Mouse (Mus musculus): ENCODE measurements around the gene Rec114. TPM values are rescaled to one million over a fixed set of nuclear protein-coding genes. Genes with fewer than 3 reads are reported as not detected.

Rec114 gene
- polyA plus RNA-seq, 1 experiment from 2014 or later: 25.9 TPM

Other genes with a start within 250 kb of the Rec114 start
- 1.4 and 1.6 TPM in 2 replicates for gene Cd276, start 188.5 kb downstream of the Rec114 start, polyA plus RNA-seq (2015; fragmentation: Nextera tagmentation; extraction: Ambion mirVana)
- gene Nptn, start 161.7 kb downstream of the Rec114 start, polyA plus RNA-seq (2015; fragmentation: Nextera tagmentation; extraction: Ambion mirVana): 85.5 and 95.0 TPM in 2 replicates
- 0.01 TPM in 1 of 2 replicates, not detected in the other for gene Hcn4, start 79.4 kb upstream of the Rec114 start, polyA plus RNA-seq (2015; fragmentation: Nextera tagmentation; extraction: Ambion mirVana)

Measured in liver, embryonic 16.5 days (tissue).